16 mouse cellular contexts compared by ENCODE assay signal in the genomic region with DNA sequence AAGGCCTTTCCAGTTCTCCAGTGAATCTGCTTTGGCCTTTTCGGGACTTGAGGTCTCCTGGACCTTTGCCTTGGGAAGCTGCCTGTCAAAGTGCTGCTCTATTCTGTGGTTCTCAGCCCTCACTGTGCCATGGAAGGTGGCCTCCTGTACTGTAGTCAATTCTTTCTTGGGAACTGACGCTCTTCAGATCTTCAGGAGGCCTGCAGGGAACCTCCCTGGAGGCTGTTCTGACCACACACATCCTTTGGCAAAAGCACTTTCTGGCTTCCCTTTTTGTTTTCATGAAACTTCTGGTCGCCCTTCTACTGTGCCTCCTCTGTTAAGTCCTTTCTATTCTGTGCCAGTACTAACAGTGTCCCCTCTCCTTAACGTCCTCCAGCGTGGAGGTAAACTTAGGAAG.
A peak's percentile ranks its signal among the peaks of the same experiment; 100 is the strongest.
DNase-seq lines count a peak whose midpoint lies in the region; ATAC-seq and TF ChIP-seq lines count a peak whose summit lies in the region.
"Had no signal": no experiment of that assay in that cellular context is flagged by ENCODE, and none has a peak within 500 bp of the region (broad histone marks: within the 10 kb centered on the region; RNA-seq: fewer than 3 reads in every experiment).

No protein-coding gene starts in this region.

- WGBS in embryonic facial prominence, embryonic 12.5 days: 52% methylated on average over 5 of the region's 5 CpGs
- WGBS in embryonic facial prominence, embryonic 10.5 days: 57% methylated on average over 5 of the region's 5 CpGs
- 56% methylated on average over 5 of the region's 5 CpGs for WGBS in kidney, postnatal 0 days
- 65% methylated on average over 5 of the region's 5 CpGs for WGBS in liver, embryonic 12.5 days (ENCODE audit: insufficient replicate concordance)

- intact Hi-C loops in left cerebral cortex, postnatal 14 days (cut with DNase I): no loop called here

- no peak for ATAC-seq in embryonic facial prominence, embryonic 12.5 days (ENCODE audit: insufficient number of reproducible peaks, insufficient read depth, low FRiP score, low TSS enrichment)
- ATAC-seq in kidney, postnatal 0 days (replicated peaks; ENCODE audit: low FRiP score, low read depth): no peak
- peak; percentile 50 to 60 for ATAC-seq in hematopoietic stem cell, adult 5-6 weeks (replicated peaks in 1 of 2; ENCODE audit: insufficient read depth in 1 of 2, low FRiP score in 2 of 2, low TSS enrichment in 1 of 2, low read depth in 1 of 2, poor library complexity in 2 of 2, severe bottlenecking in 2 of 2)
- no peak for ATAC-seq in liver, embryonic 12.5 days

- H3K9me3 ChIP-seq in embryonic facial prominence, embryonic 12.5 days: no peaks in the 10 kb centered on the region
- H3K9me3 ChIP-seq in embryonic facial prominence, embryonic 10.5 days: no peaks in the 10 kb centered on the region
- H3K9me3 ChIP-seq in kidney, postnatal 0 days (replicated peaks; ENCODE audit: low read length): no peaks in the 10 kb centered on the region
- no peaks in the 10 kb centered on the region for H3K9me3 ChIP-seq in liver, embryonic 12.5 days (replicated peaks)
- H3K9me3 ChIP-seq: liver, embryonic 15.5 days had no signal

- 0 out of 2 replicates have a peak overlapping the region, but pooled peaks have one; percentile 3 for H3K27ac ChIP-seq in embryonic facial prominence, embryonic 12.5 days
- H3K27ac ChIP-seq in embryonic facial prominence, embryonic 10.5 days (replicated peaks): no peak overlapping the region
- 0 out of 2 replicates have a peak overlapping the region, but pooled peaks have one; percentile 36 for H3K27ac ChIP-seq in kidney, postnatal 0 days
- 0 out of 2 replicates have a peak overlapping the region, but pooled peaks have one; percentile 19 for H3K27ac ChIP-seq in brown adipose tissue, adult 24 weeks (replicated peaks; ENCODE audit: low read depth, low read length)
- no peak overlapping the region for H3K27ac ChIP-seq in liver, embryonic 12.5 days
- H3K27ac ChIP-seq: liver, embryonic 15.5 days had no signal

- peaks cover 3% of the 10 kb centered on the region; the same call in 1 of the 2 replicates for H3K4me1 ChIP-seq in embryonic facial prominence, embryonic 12.5 days
- H3K4me1 ChIP-seq in embryonic facial prominence, embryonic 10.5 days: peaks cover under 1% of the 10 kb centered on the region; the same call in 1 of the 2 replicates
- H3K4me1 ChIP-seq in kidney, postnatal 0 days (replicated peaks; ENCODE audit: insufficient read depth, low read length): no peaks in the 10 kb centered on the region
- H3K4me1 ChIP-seq in brown adipose tissue, adult 24 weeks (ENCODE audit: control insufficient read depth, insufficient read depth, insufficient read length, low read length): peaks cover 6% of the 10 kb centered on the region; the same call in 1 of the 2 replicates
- no peaks in the 10 kb centered on the region for H3K4me1 ChIP-seq in liver, embryonic 12.5 days
- H3K4me1 ChIP-seq: liver, embryonic 15.5 days had no signal

- peaks cover 36% of the 10 kb centered on the region for H3K36me3 ChIP-seq in embryonic facial prominence, embryonic 12.5 days
- H3K36me3 ChIP-seq in embryonic facial prominence, embryonic 10.5 days (replicated peaks): peaks cover 83% of the 10 kb centered on the region
- peaks cover 49% of the 10 kb centered on the region for H3K36me3 ChIP-seq in kidney, postnatal 0 days (ENCODE audit: insufficient read depth, low read length)
- H3K36me3 ChIP-seq in liver, embryonic 12.5 days: peaks cover 44% of the 10 kb centered on the region
- H3K36me3 ChIP-seq: G1E had no signal

- no peak for TF ChIP-seq CTCF in kidney, postnatal 0 days (IDR thresholded peaks at IDR 0.05; ENCODE audit: low read depth)

- H3K9ac ChIP-seq in embryonic facial prominence, embryonic 12.5 days: no peak overlapping the region
- no peak overlapping the region for H3K9ac ChIP-seq in kidney, postnatal 0 days (ENCODE audit: low read depth, low read length)
- no peak overlapping the region for H3K9ac ChIP-seq in liver, embryonic 12.5 days
- H3K9ac ChIP-seq: liver, embryonic 15.5 days had no signal

- DNase-seq in embryonic facial prominence, embryonic 10.5 days (ENCODE audit: low spot score): no peak
- DNase-seq in kidney, postnatal 0 days (ENCODE audit: low spot score): no peak
- no peak for DNase-seq in kidney, postnatal 25 days
- DNase-seq in left cerebral cortex, postnatal 14 days (ENCODE audit: low spot score in 2 of 2): no peak
- DNase-seq: B cell, adult 2 months; embryo, embryonic 11 days; lung, postnatal 36 days; spleen, adult 18-20 months; thymus, postnatal 25 days had no signal

- no peak overlapping the region for H3K4me2 ChIP-seq in embryonic facial prominence, embryonic 12.5 days (replicated peaks)
- no peak overlapping the region for H3K4me2 ChIP-seq in kidney, postnatal 0 days (ENCODE audit: low read length)
- H3K4me2 ChIP-seq in liver, embryonic 12.5 days: no peak overlapping the region
- H3K4me2 ChIP-seq: liver, embryonic 15.5 days had no signal

- no peaks in the 10 kb centered on the region for H3K27me3 ChIP-seq in embryonic facial prominence, embryonic 12.5 days
- H3K27me3 ChIP-seq in embryonic facial prominence, embryonic 10.5 days (replicated peaks; ENCODE audit: low read depth, poor library complexity, severe bottlenecking): no peaks in the 10 kb centered on the region
- no peaks in the 10 kb centered on the region for H3K27me3 ChIP-seq in kidney, postnatal 0 days (ENCODE audit: insufficient read depth, low read length)
- H3K27me3 ChIP-seq in liver, embryonic 12.5 days (replicated peaks): no peaks in the 10 kb centered on the region
- H3K27me3 ChIP-seq: liver, embryonic 15.5 days had no signal

- no peak overlapping the region for H3K4me3 ChIP-seq in embryonic facial prominence, embryonic 12.5 days
- H3K4me3 ChIP-seq in embryonic facial prominence, embryonic 10.5 days: no peak overlapping the region
- no peak overlapping the region for H3K4me3 ChIP-seq in kidney, postnatal 0 days (replicated peaks; ENCODE audit: low read depth, low read length)
- H3K4me3 ChIP-seq in brown adipose tissue, adult 24 weeks (ENCODE audit: insufficient read depth, low read depth, low read length): no peak overlapping the region
- no peak overlapping the region for H3K4me3 ChIP-seq in liver, embryonic 12.5 days
- H3K4me3 ChIP-seq: liver, embryonic 15.5 days; myocyte had no signal

Comparison
In these comparisons a context has a peak if more than half of its experiments do, and no peak if none do; other contexts are left out.
1. H3K27ac ChIP-seq: peak in embryonic facial prominence, embryonic 12.5 days (single experiment), kidney, postnatal 0 days (single experiment) and brown adipose tissue, adult 24 weeks (single experiment); none in embryonic facial prominence, embryonic 10.5 days (single experiment) and liver, embryonic 12.5 days (single experiment).
2. ATAC-seq: peak in hematopoietic stem cell, adult 5-6 weeks (2 of 2); none in embryonic facial prominence, embryonic 12.5 days (single experiment), kidney, postnatal 0 days (single experiment) and liver, embryonic 12.5 days (single experiment).